Mouse (Mus musculus) forebrain, postnatal 0 days (tissue): ENCODE data around the gene Dnajc5. TPM values are rescaled to one million over a fixed set of nuclear protein-coding genes. Genes with fewer than 3 reads are reported as not detected.
"Not testable (repeated sequence)": the region's sequence is repeated elsewhere in the genome, so short reads cannot be mapped to it uniquely, and the experiment has no call there.

Experiments used
- ATAC-seq: fragments of 200-750 bp; cut with Nextera tagmentation; 2 replicates; pipeline ENCODE4 v1.8.0; 2017; ENCODE audit warnings: mild to moderate bottlenecking, moderate library complexity
- DNase-seq: peaks from one replicate; pipeline ENCODE4 v3.0.0-alpha.2; 2015
- H3K27ac ChIP-seq: fragments of 300-500 bp; sonication (generic); 2 replicates; pipeline ENCODE4 v1.5.1; 2014; ENCODE audit warnings: low read depth, mild to moderate bottlenecking, antibody characterized with exemption, low read length, moderate library complexity, mixed read lengths
- H3K27me3 ChIP-seq: fragments of 300-500 bp; sonication (generic); 2 replicates; pipeline ENCODE4 v1.6.1; 2014; ENCODE audit warnings: mild to moderate bottlenecking, low read length, mixed read lengths; ENCODE audit not compliant: insufficient read depth
- H3K36me3 ChIP-seq: fragments of 300-500 bp; sonication (generic); 2 replicates; pipeline ENCODE4 v1.6.1; 2014; ENCODE audit warnings: mild to moderate bottlenecking, moderate library complexity; ENCODE audit not compliant: insufficient read depth
- H3K4me1 ChIP-seq: fragments of 300-500 bp; sonication (generic); 2 replicates; pipeline ENCODE4 v1.6.1; 2014; ENCODE audit warnings: antibody characterized with exemption; ENCODE audit not compliant: insufficient read depth
- H3K4me2 ChIP-seq: fragments of 300-500 bp; sonication (generic); 2 replicates; pipeline ENCODE4 v1.6.1; 2014; ENCODE audit warnings: low read depth, mild to moderate bottlenecking, moderate library complexity
- H3K4me3 ChIP-seq: fragments of 300-500 bp; sonication (generic); 2 replicates; pipeline ENCODE4 v1.5.1; 2014; ENCODE audit warnings: low read depth, low read length, mixed read lengths
- H3K9ac ChIP-seq: fragments of 300-500 bp; sonication (generic); 2 replicates; pipeline ENCODE4 v1.6.1; 2014; ENCODE audit warnings: mild to moderate bottlenecking
- H3K9me3 ChIP-seq: fragments of 300-500 bp; sonication (generic); 2 replicates; pipeline ENCODE4 v1.6.1; 2016; ENCODE audit warnings: low read length
- CTCF ChIP-seq: sonication (generic); IDR thresholded peaks from 2 replicates; pipeline ENCODE4 v1.5.1; 2016; ENCODE audit warnings: antibody characterized with exemption, control low read depth, low read depth
- WGBS: fragments of 180-500 bp; shearing (Covaris S2); extraction: QIAGEN DNeasy Blood & Tissue Kit; methylation state at CpG from one replicate; pipeline ENCODE4 v1.1.7; 2014; 5-methylcytosine and 5-hydroxymethylcytosine counted together
- polyA plus RNA-seq: library from polyadenylated mRNA; unstranded; fragments of >200 nt; fragmentation: Nextera tagmentation; extraction: Ambion mirVana; gene quantifications from 2 replicates; pipeline ENCODE4 v1.2.1, GENCODE M21; 2015
- total RNA-seq: library from RNA; depleted of rRNA; stranded (reverse); fragments of >200 nt; gene quantifications from 2 replicates; pipeline ENCODE4 v1.2.3, GENCODE M21; 2014

The Dnajc5 gene
- total and polyA plus RNA-seq, 2 experiments from 2014 or later: 270 to 369 TPM

DNA sequence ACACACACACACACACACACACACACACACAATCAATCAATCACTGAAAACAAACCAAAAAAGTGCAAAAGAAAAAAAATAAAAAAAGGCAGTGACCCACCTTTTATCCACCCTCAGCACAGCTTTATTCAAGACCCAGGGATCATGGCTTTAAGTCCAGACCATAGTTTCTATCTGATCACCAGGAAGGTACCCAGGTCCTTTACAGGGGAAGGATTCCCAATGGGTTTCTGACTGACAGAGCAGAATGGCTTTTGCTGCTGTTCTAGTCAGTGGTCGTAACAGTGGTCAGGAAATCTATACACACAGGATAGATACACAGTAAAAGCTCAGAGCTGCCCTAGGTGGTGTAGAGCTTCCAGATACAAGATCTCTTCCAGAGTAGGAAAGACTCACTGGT, 34.5 kb upstream of the Dnajc5 start:
- Histone ChIP-seq H3K27me3 (no peaks in the 10 kb centered on the region), H3K9me3 (no peaks in the 10 kb centered on the region), H3K4me2 (no peak overlapping the region), H3K4me3 (no peak overlapping the region), H3K27ac (no peak overlapping the region), H3K4me1 (no peaks in the 10 kb centered on the region), H3K9ac (no peak overlapping the region), H3K36me3 (no peaks in the 10 kb centered on the region)
- WGBS: 36% methylated on average over 1 of the region's 1 CpGs
- DNase-seq (no peak), ATAC-seq (no peak)
- TF ChIP-seq CTCF: no peak

DNA sequence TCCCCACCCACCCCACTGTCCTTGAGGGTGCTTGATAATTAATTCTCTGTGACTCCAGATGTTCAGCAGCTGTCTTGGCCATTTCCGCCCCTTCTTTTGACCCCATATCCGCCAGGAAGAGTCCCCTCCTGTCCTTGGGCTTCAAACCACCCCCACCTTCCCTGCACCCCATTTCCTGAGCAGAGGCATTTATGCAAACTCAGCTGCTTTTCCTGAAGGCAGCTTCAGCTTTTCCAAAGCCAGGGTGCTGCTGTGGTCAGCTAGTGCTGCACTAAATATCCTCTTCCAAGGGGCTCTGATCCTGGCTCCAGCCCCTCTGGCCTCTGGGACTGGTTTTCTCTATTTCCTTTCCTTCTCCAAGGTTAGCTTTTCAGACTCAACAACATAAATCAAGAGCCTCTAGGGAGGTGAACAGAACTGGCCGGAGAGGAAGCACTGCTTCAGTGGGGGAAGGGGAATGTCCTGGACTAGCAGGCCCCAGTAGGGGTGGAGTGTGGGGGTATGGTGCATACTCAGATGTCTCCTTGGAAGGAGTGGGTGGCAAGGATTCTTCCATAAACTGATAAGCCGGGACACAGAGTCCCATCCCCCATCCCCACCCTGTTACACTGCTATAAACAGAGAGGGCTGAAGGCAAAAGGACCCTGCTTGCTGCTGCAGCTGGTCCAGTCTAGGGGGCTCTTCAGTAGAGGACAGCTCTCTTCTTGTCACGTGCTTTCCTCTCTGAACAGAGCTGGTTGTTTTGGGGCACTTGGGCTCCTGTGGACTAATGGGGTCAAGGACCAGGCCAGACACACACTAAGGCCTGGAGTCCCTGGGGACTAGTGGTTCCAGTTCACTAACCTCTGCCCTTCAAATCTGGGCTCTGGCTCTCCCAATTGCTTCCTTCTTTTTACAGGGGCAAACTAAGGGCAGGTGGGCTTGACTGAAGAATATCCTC, 32.7 kb upstream of the Dnajc5 start:
- Histone ChIP-seq H3K36me3 (no peaks in the 10 kb centered on the region), H3K4me2 (no peak overlapping the region), H3K27me3 (no peaks in the 10 kb centered on the region), H3K4me3 (no peak overlapping the region), H3K27ac (no peak overlapping the region), H3K4me1 (no peaks in the 10 kb centered on the region), H3K9ac (no peak overlapping the region), H3K9me3 (no peaks in the 10 kb centered on the region)
- 55% methylated on average over 5 of the region's 5 CpGs for WGBS
- TF ChIP-seq CTCF: no peak
- DNase-seq (no peak), ATAC-seq (no peak)

- Histone ChIP-seq H3K4me2 (no peak overlapping the region), H3K4me3 (no peak overlapping the region), H3K27me3 (no peaks in the 10 kb centered on the region), H3K4me1 (no peaks in the 10 kb centered on the region), H3K9me3 (no peaks in the 10 kb centered on the region), H3K36me3 (no peaks in the 10 kb centered on the region), H3K9ac (no peak overlapping the region), H3K27ac (no peak overlapping the region)
- no peak for TF ChIP-seq CTCF
- DNase-seq (no peak), ATAC-seq (no peak)
- 23% methylated on average over 7 of the region's 7 CpGs for WGBS
Observed at GRCm38 (mm10) chr2:181491432-181492205, 28.7 kb upstream of the Dnajc5 start.

- Histone ChIP-seq H3K4me1 (no peaks in the 10 kb centered on the region), H3K36me3 (no peaks in the 10 kb centered on the region), H3K9me3 (no peaks in the 10 kb centered on the region), H3K4me3 (no peak overlapping the region), H3K9ac (no peak overlapping the region), H3K27ac (no peak overlapping the region), H3K27me3 (no peaks in the 10 kb centered on the region), H3K4me2 (no peak overlapping the region)
- no peak for TF ChIP-seq CTCF
- WGBS: 47% methylated on average over 3 of the region's 3 CpGs
- DNase-seq: no peak
- ATAC-seq: no peak
Observed at GRCm38 (mm10) chr2:181492206-181492605, 28.1 kb upstream of the Dnajc5 start.

DNA sequence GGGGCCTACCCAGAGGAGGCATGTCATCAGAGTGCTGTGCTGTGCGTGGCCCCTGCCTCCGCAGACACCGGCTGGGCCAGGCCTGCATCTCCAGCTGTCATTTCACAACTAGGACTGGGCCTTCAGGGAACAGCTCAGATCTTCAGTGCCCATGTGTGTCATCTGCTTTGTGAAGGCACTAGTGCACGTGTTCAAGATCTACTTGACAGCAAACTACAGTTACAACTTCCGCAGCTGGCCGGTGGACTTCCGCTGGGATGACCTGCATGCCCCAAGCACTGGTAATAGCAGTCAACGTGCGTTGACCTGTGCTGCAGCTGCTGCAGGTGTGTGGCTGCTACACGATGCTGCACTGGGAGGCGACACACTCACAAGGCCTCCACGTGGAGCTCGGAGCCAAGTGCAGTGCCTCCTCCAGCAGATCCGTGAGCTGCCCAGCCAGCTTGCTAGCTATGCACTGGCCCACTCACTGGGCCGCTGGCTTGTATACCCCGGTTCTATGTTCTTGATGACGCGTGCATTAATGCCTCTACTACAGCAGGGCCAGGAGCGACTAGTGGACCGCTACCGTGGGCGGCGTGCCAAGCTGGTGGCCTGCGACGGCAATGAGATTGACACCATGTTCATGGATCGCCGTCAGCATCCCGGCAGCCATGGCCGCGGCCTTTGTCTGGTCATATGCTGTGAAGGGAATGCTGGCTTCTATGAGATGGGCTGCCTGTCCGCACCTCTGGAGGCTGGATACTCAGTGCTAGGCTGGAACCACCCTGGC, 26.9 kb upstream of the Dnajc5 start, which contains the start of gene Abhd16b:
Abhd16b (plus strand) TSS at position 51 of the 772 bp plus-strand sequence.
- H3K36me3 ChIP-seq: no peaks in the 10 kb centered on the region
- ATAC-seq: no peak
- 85% methylated on average over 31 of the region's 31 CpGs for whole genome bisulfite sequencing

GRCm38 (mm10) chr2:181494266-181494945, 25.9 kb upstream of the Dnajc5 start:
- no peak overlapping the region for H3K4me3 ChIP-seq
- TF ChIP-seq CTCF: no peak
- no peaks in the 10 kb centered on the region for H3K9me3 ChIP-seq
- ATAC-seq (no peak), DNase-seq (no peak)
- H3K4me2 ChIP-seq: no peak overlapping the region
- no peaks in the 10 kb centered on the region for H3K27me3 ChIP-seq
- no peak overlapping the region for H3K9ac ChIP-seq
- no peak overlapping the region for H3K27ac ChIP-seq
- WGBS: 64% methylated on average over 26 of the region's 26 CpGs
- H3K4me1 ChIP-seq: peaks cover 5% of the 10 kb centered on the region; the same call in 1 of the 2 replicates
- peaks cover 2% of the 10 kb centered on the region; the same call in 1 of the 2 replicates for H3K36me3 ChIP-seq

More for the DNA sequence above, 26.9 kb upstream of the Dnajc5 start, which contains the start of gene Abhd16b:
- DNase-seq: no peak
- Histone ChIP-seq H3K27me3 (no peaks in the 10 kb centered on the region), H3K4me3 (no peak within 1 kb of the TSS), H3K4me1 (peaks cover 5% of the 10 kb centered on the region; the same call in 1 of the 2 replicates), H3K9ac (no peak within 1 kb of the TSS), H3K9me3 (no peaks in the 10 kb centered on the region), H3K27ac (no peak within 1 kb of the TSS), H3K4me2 (no peak within 1 kb of the TSS)
- TF ChIP-seq CTCF: no peak

- not testable (repeated sequence) for H3K27me3 ChIP-seq, H3K36me3 ChIP-seq, ATAC-seq, H3K9me3 ChIP-seq, H3K4me3 ChIP-seq, H3K9ac ChIP-seq, DNase-seq, H3K27ac ChIP-seq, H3K4me1 ChIP-seq
- WGBS: 69% methylated on average over 8 of the region's 8 CpGs
- peak overlapping the region; percentile 95; the same call in 1 of the 2 replicates for H3K4me2 ChIP-seq
Observed at GRCm38 (mm10) chr2:181495845-181496244, 24.4 kb upstream of the Dnajc5 start.
